Mouse (Mus musculus) gastrocnemius, postnatal 4 days (tissue): Measurements from ENCODE around the gene Slit2. TPM values are rescaled to one million over a fixed set of nuclear protein-coding genes. Genes with fewer than 3 reads are reported as not detected.

Experiments
- DNase-seq, 2 experiments: peaks; one replicate each; pipeline ENCODE4 v3.0.0; 2021 to 2022; ENCODE audit warnings: low spot score in 2 of 2, mixed read lengths in 2 of 2
- microRNA-seq: library from miRNA; unstranded; fragments of <30 nt; microRNA quantifications from one replicate; pipeline ENCODE4 v1.2.0, GENCODE M21; 2021
- total RNA-seq, 2 experiments: library from RNA; stranded (reverse); gene quantifications; 2 replicates each; pipeline ENCODE4 v1.2.3; 2021

The Slit2 gene
- total RNA-seq, 2 experiments from 2014 or later = 7.6 to 8.9 TPM

DNA sequence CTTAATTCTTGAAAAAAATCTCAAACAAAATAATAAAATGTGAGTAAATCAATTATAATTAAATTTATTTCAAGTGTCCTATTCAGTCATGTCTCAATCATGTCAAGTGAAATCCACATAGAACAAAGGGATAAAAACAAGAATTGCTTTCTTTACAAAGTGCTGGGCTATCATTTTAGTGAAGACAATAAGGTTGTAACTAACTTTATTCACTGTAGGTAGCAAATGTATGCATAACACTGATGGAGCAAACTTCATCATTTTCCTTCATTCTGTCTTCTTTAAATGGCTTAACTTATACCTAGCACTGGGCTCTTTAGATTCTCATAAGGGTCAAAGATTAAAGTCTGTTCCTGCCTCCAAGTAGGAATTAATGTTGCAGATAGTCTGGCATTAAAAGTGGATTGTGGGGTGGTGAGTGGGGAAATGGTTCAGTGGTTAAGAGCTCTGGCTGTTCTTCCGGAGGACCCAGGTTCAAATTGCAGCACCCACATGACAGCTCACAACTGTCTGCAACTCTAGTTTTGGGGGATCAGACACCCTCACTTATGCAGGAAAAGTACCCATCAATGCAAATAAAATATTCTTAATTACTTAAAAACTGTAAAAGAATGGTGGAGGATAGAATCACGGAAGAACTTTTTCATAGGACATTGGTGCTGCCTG lies 363.2 kb downstream of the Slit2 start:
- no peak for DNase-seq

DNA sequence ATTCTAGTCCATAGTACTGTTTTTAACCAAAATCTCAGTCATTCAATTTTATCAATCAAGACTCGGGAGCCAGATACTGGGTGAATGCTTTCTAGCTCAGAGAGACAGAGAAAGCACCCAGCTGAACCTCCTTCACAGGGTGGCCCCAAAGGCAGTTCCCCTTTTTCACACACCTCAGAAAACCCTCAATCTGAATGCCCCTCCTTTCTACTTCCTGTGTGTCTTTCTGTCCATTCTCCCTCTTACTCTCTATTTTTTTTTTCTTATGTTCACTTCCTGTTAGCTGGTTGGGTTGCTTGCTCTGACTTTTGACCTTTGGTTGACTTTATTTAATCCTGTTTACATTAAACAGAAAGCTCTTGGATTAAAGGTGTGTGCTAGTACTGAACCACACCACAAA lies 366.4 kb downstream of the Slit2 start:
- DNase-seq = no peak

Small RNA genes within 50 kb of the gene (microRNA-seq; reads per million reads assigned to microRNA genes)
- gene Mir218-1 = 2.5 reads per million, percentile 5 among the genes with 10 or more reads in this experiment
